ENCODE assay signal across 15 mouse cellular contexts in genomic region chr6:30147058-30147457, GRCm38 (mm10).
DNase-seq lines count a peak whose midpoint lies in the region; ATAC-seq and TF ChIP-seq lines count a peak whose summit lies in the region.
"Had no signal": no experiment of that assay in that cellular context is flagged by ENCODE, and none has a peak within 500 bp of the region (broad histone marks: within the 10 kb centered on the region; RNA-seq: fewer than 3 reads in every experiment).

No protein-coding gene starts in this region.

- no peak for TF ChIP-seq POLR2A in bone marrow, adult 2 months (IDR thresholded peaks at IDR 0.05; ENCODE audit: borderline replicate concordance, control insufficient read depth, low read depth, low read length)
- TF ChIP-seq POLR2A in kidney, adult 2 months (IDR thresholded peaks at IDR 0.05; ENCODE audit: low read depth, low read length) = no peak

- peaks cover 42% of the 10 kb centered on the region for H3K36me3 ChIP-seq in heart, embryonic 10.5 days
- H3K36me3 ChIP-seq in liver, embryonic 11.5 days (ENCODE audit: control insufficient read depth, insufficient read depth, low read length) = peaks cover 6% of the 10 kb centered on the region
- no peaks in the 10 kb centered on the region for H3K36me3 ChIP-seq in kidney, adult 2 months (ENCODE audit: control insufficient read depth, insufficient read depth, low read length)
- H3K36me3 ChIP-seq: neural tube, embryonic 15.5 days had no signal

- H3K9me3 ChIP-seq in heart, embryonic 10.5 days = no peaks in the 10 kb centered on the region
- no peaks in the 10 kb centered on the region for H3K9me3 ChIP-seq in liver, embryonic 11.5 days (ENCODE audit: control insufficient read depth, low read length)
- H3K9me3 ChIP-seq: forebrain, embryonic 10.5 days; hindbrain, embryonic 12.5 days; neural tube, embryonic 15.5 days had no signal

- peak; percentile 87 for DNase-seq in heart, embryonic 10.5 days (ENCODE audit: low spot score)
- no peak for DNase-seq in heart, postnatal 14 days
- DNase-seq in liver, embryonic 11.5 days (ENCODE audit: low spot score) = no peak
- DNase-seq in retina, embryonic 14.5 days (ENCODE audit: low spot score) = peak; percentile 58
- no peak for DNase-seq in left cerebral cortex, adult 18-20 months (ENCODE audit: low spot score in 2 of 2)
- no peak for DNase-seq in kidney, adult 2 months
- no peak for DNase-seq in urinary bladder, postnatal 25 days (ENCODE audit: low spot score)
- DNase-seq: adrenal gland, adult 2 months; cerebellum, adult 11 months; lung, postnatal 36 days had no signal

- intact Hi-C loops in heart, postnatal 14 days (cut with DNase I) = no loop called here

- peak; percentile 96 for ATAC-seq in liver, embryonic 11.5 days (replicated peaks; ENCODE audit: low FRiP score)

- TF ChIP-seq CTCF in bone marrow, adult 2 months (IDR thresholded peaks at IDR 0.05; ENCODE audit: control insufficient read depth, insufficient read depth, low read length) = no peak
- no peak for TF ChIP-seq CTCF in kidney, adult 2 months (conservative IDR thresholded peaks at IDR 0.05; ENCODE audit: insufficient read depth, insufficient read length, low read depth, low read length)

- H3K4me2 ChIP-seq in liver, embryonic 11.5 days = peak overlapping the region; percentile 49
- H3K4me2 ChIP-seq: hindbrain, embryonic 12.5 days; neural tube, embryonic 15.5 days had no signal

- H3K9ac ChIP-seq in liver, embryonic 11.5 days (ENCODE audit: low read depth, low read length) = no peak overlapping the region
- H3K9ac ChIP-seq: hindbrain, embryonic 12.5 days; neural tube, embryonic 15.5 days had no signal

- H3K4me1 ChIP-seq in heart, embryonic 10.5 days = peaks cover under 1% of the 10 kb centered on the region; the same call in 1 of the 2 replicates
- H3K4me1 ChIP-seq in bone marrow, adult 2 months (ENCODE audit: control insufficient read depth, insufficient read depth, low read length) = peaks cover 1% of the 10 kb centered on the region; the same call in 1 of the 2 replicates
- peaks cover 14% of the 10 kb centered on the region; the same call in 1 of the 2 replicates for H3K4me1 ChIP-seq in liver, embryonic 11.5 days (replicated peaks; ENCODE audit: control insufficient read depth, insufficient read depth, low read length)
- H3K4me1 ChIP-seq in kidney, adult 2 months (ENCODE audit: control insufficient read depth, insufficient read depth, low read length) = no peaks in the 10 kb centered on the region

- H3K27me3 ChIP-seq in heart, embryonic 10.5 days (ENCODE audit: insufficient read depth, poor library complexity, severe bottlenecking) = no peaks in the 10 kb centered on the region
- H3K27me3 ChIP-seq in liver, embryonic 11.5 days (replicated peaks; ENCODE audit: control insufficient read depth, insufficient read depth, low read length) = no peaks in the 10 kb centered on the region
- no peaks in the 10 kb centered on the region for H3K27me3 ChIP-seq in kidney, adult 2 months (replicated peaks; ENCODE audit: control insufficient read depth, insufficient read depth, low read length)
- H3K27me3 ChIP-seq: hindbrain, embryonic 12.5 days; neural tube, embryonic 15.5 days had no signal

- no peak overlapping the region for H3K4me3 ChIP-seq in heart, embryonic 10.5 days
- no peak overlapping the region for H3K4me3 ChIP-seq in bone marrow, adult 2 months (replicated peaks; ENCODE audit: control insufficient read depth, low read depth, low read length)
- H3K4me3 ChIP-seq in liver, embryonic 11.5 days (ENCODE audit: low read depth, low read length) = no peak overlapping the region
- H3K4me3 ChIP-seq in kidney, adult 2 months (ENCODE audit: insufficient read depth, low read depth, low read length) = no peak overlapping the region
- H3K4me3 ChIP-seq: forebrain, embryonic 10.5 days; hindbrain, embryonic 12.5 days; neural tube, embryonic 15.5 days had no signal

- no peak overlapping the region for H3K27ac ChIP-seq in heart, embryonic 10.5 days
- peak overlapping the region; percentile 75 for H3K27ac ChIP-seq in bone marrow, adult 2 months (ENCODE audit: control insufficient read depth, insufficient read depth, low read depth, low read length, poor library complexity)
- peak overlapping the region; percentile 57 for H3K27ac ChIP-seq in liver, embryonic 11.5 days (ENCODE audit: low read depth, low read length)
- no peak overlapping the region for H3K27ac ChIP-seq in kidney, adult 2 months (ENCODE audit: insufficient read depth, low read depth, low read length)
- H3K27ac ChIP-seq: forebrain, embryonic 10.5 days; hindbrain, embryonic 12.5 days; kidney, postnatal 0 days; neural tube, embryonic 15.5 days had no signal

- 55% methylated on average over 7 of the region's 7 CpGs for WGBS in heart, embryonic 10.5 days
- 56% methylated on average over 7 of the region's 7 CpGs for WGBS in bone marrow, adult 2 months
- 29% methylated on average over 7 of the region's 7 CpGs for WGBS in liver, embryonic 11.5 days
- 60% methylated on average over 7 of the region's 7 CpGs for WGBS in kidney, adult 2 months

Comparison
In these comparisons a context has a peak if more than half of its experiments do, and no peak if none do; other contexts are left out.
1. DNase-seq: peak in heart, embryonic 10.5 days (single experiment) and retina, embryonic 14.5 days (single experiment); none in heart, postnatal 14 days (0 of 2), liver, embryonic 11.5 days (single experiment), left cerebral cortex, adult 18-20 months (0 of 2), kidney, adult 2 months (single experiment) and urinary bladder, postnatal 25 days (single experiment).
2. H3K27ac ChIP-seq: peak in bone marrow, adult 2 months (single experiment) and liver, embryonic 11.5 days (single experiment); none in heart, embryonic 10.5 days (single experiment) and kidney, adult 2 months (single experiment).